Mouse (Mus musculus) liver, adult 2 months (tissue): ENCODE results near the gene Cadm1.

Experiments used
- CTCF ChIP-seq: fragments of 200-500 bp; IDR thresholded peaks from 2 replicates; pipeline ENCODE4 v1.5.1; 2011; ENCODE audit warnings: low read depth, low read length, control low read depth
- POLR2A ChIP-seq: fragments of 200-500 bp; IDR thresholded peaks from 2 replicates; pipeline ENCODE4 v1.6.1; 2011; ENCODE audit warnings: low read length, control low read depth; ENCODE audit not compliant: insufficient read depth; ENCODE audit errors: extremely low read depth

GRCm38 (mm10) chr9:47858778-47859395 lies 328.9 kb downstream of the Cadm1 start:
- no peak for TF ChIP-seq CTCF
- no peak for TF ChIP-seq POLR2A
